Mouse (Mus musculus) cerebellum, adult (tissue): Measurements from ENCODE around the gene Phactr3.
A peak's percentile ranks its signal among the peaks of the same experiment; 100 is the strongest.

ENCODE experiments used
- ATAC-seq: cut with Nextera tagmentation; 2 replicates; pipeline ENCODE4 v1.9.2; 2017; ENCODE audit warnings: mild to moderate bottlenecking, moderate library complexity, mixed read lengths; ENCODE audit not compliant: insufficient number of reproducible peaks, low FRiP score, low TSS enrichment

Phactr3 gene

GRCm38 (mm10) chr2:178131606-178132365 lies 13.0 kb downstream of the Phactr3 start:
- no peak for ATAC-seq

- no peak for ATAC-seq
Measured at GRCm38 (mm10) chr2:178135713-178136112, 16.9 kb downstream of the Phactr3 start.

GRCm38 (mm10) chr2:178137518-178137917 lies 18.7 kb downstream of the Phactr3 start:
- no peak; the same call in 1 of the 2 replicates for ATAC-seq

- ATAC-seq = peak; percentile 43; the same call in 1 of the 2 replicates
Measured at GRCm38 (mm10) chr2:178141489-178141922, 22.7 kb downstream of the Phactr3 start.

- ATAC-seq = 0 out of 2 replicates have a peak, but pooled peaks have one; percentile 13
Measured at GRCm38 (mm10) chr2:178142291-178143023, 23.7 kb downstream of the Phactr3 start.

- no peak for ATAC-seq
Measured at GRCm38 (mm10) chr2:178143024-178143415, 24.2 kb downstream of the Phactr3 start.

- ATAC-seq = no peak
Measured at GRCm38 (mm10) chr2:178143898-178144297, 25.1 kb downstream of the Phactr3 start.

- no peak for ATAC-seq
Measured at GRCm38 (mm10) chr2:178149312-178149711, 30.5 kb downstream of the Phactr3 start.

GRCm38 (mm10) chr2:178150697-178151096 lies 31.9 kb downstream of the Phactr3 start:
- ATAC-seq = no peak

- no peak for ATAC-seq
Measured at GRCm38 (mm10) chr2:178153601-178154000, 34.8 kb downstream of the Phactr3 start.

GRCm38 (mm10) chr2:178154129-178154528 lies 35.4 kb downstream of the Phactr3 start:
- ATAC-seq = no peak

GRCm38 (mm10) chr2:178154576-178154975 lies 35.8 kb downstream of the Phactr3 start:
- ATAC-seq = peak; percentile 67

- ATAC-seq = no peak
Measured at GRCm38 (mm10) chr2:178155176-178155916, 36.6 kb downstream of the Phactr3 start.

- ATAC-seq = no peak
Measured at GRCm38 (mm10) chr2:178155917-178156282, 37.1 kb downstream of the Phactr3 start.

GRCm38 (mm10) chr2:178158936-178159335 lies 40.2 kb downstream of the Phactr3 start:
- no peak for ATAC-seq

GRCm38 (mm10) chr2:178163981-178164380 lies 45.2 kb downstream of the Phactr3 start:
- no peak for ATAC-seq

GRCm38 (mm10) chr2:178165943-178166342 lies 47.2 kb downstream of the Phactr3 start:
- ATAC-seq = peak; percentile 77; the same call in 1 of the 2 replicates

GRCm38 (mm10) chr2:178169983-178170382 lies 51.2 kb downstream of the Phactr3 start:
- ATAC-seq = no peak

- ATAC-seq = peak; percentile 60; the same call in 1 of the 2 replicates
Measured at GRCm38 (mm10) chr2:178173951-178174350, 55.2 kb downstream of the Phactr3 start.

GRCm38 (mm10) chr2:178175286-178175931 lies 56.6 kb downstream of the Phactr3 start:
- ATAC-seq = 0 out of 2 replicates have a peak, but pooled peaks have one; percentile 6
